Mouse (Mus musculus): ENCODE data around the gene Lima1.
"Not testable (repeated sequence)": the region's sequence is repeated elsewhere in the genome, so short reads cannot be mapped to it uniquely, and the experiment has no call there.

Gene Lima1

GRCm38 (mm10) chr15:99801885-99802572, 73.2 kb downstream of the Lima1 start:
- DNase-seq = no peak

- DNase-seq = no peak
These were observed 75.5 kb downstream of the Lima1 start for GRCm38 (mm10) chr15:99799706-99800105.

GRCm38 (mm10) chr15:99797898-99798297, 77.4 kb downstream of the Lima1 start:
- no peak for DNase-seq

GRCm38 (mm10) chr15:99796735-99797134, 78.5 kb downstream of the Lima1 start:
- DNase-seq = no peak

- peak; percentile 46 for DNase-seq
These were observed 79.2 kb downstream of the Lima1 start for GRCm38 (mm10) chr15:99796066-99796465.

- DNase-seq = no peak
These were observed 82.9 kb downstream of the Lima1 start for GRCm38 (mm10) chr15:99792221-99792815.

- no peak for DNase-seq
These were observed 84.3 kb downstream of the Lima1 start for GRCm38 (mm10) chr15:99791003-99791402.

GRCm38 (mm10) chr15:99790464-99790863, 84.8 kb downstream of the Lima1 start:
- DNase-seq = no peak

- no peak for DNase-seq
These were observed 87.6 kb downstream of the Lima1 start for GRCm38 (mm10) chr15:99787625-99788120.

- DNase-seq = peak; percentile 12
These were observed 96.5 kb downstream of the Lima1 start for GRCm38 (mm10) chr15:99778677-99779335.

GRCm38 (mm10) chr15:99778148-99778547, 97.1 kb downstream of the Lima1 start:
- peak; percentile 25 for DNase-seq

GRCm38 (mm10) chr15:99772925-99773324, 102.3 kb downstream of the Lima1 start:
- no peak for DNase-seq

GRCm38 (mm10) chr15:99772881-99772924, 102.6 kb downstream of the Lima1 start, which contains the start of gene Cers5:
Gene Cers5, minus strand, starts transcription at chr15:99772885.
- DNase-seq = not testable (repeated sequence)

GRCm38 (mm10) chr15:99772277-99772880, 102.9 kb downstream of the Lima1 start:
- DNase-seq = peak; percentile 91

- DNase-seq = peak; percentile 82
These were observed 103.5 kb downstream of the Lima1 start for GRCm38 (mm10) chr15:99771601-99772276.

- no peak for DNase-seq
These were observed 104.2 kb downstream of the Lima1 start for GRCm38 (mm10) chr15:99771004-99771500.

GRCm38 (mm10) chr15:99768761-99769160, 106.5 kb downstream of the Lima1 start:
- no peak for DNase-seq

- DNase-seq = no peak
These were observed 107.8 kb downstream of the Lima1 start for GRCm38 (mm10) chr15:99767467-99767866.

GRCm38 (mm10) chr15:99754204-99754603, 121.1 kb downstream of the Lima1 start:
- DNase-seq = no peak

- DNase-seq = no peak
These were observed 135.0 kb downstream of the Lima1 start for GRCm38 (mm10) chr15:99740229-99740628.

GRCm38 (mm10) chr15:99736675-99737074, 138.6 kb downstream of the Lima1 start:
- no peak for DNase-seq

GRCm38 (mm10) chr15:99735631-99736030, 139.6 kb downstream of the Lima1 start:
- DNase-seq = peak; percentile 98

GRCm38 (mm10) chr15:99733186-99733585, 142.1 kb downstream of the Lima1 start:
- DNase-seq = no peak

Data from thymus, postnatal 4 days (tissue).